Mouse (Mus musculus) spleen, adult 12 weeks (tissue): ENCODE data around the gene Mrpl22.
"Not testable (repeated sequence)": the region's sequence is repeated elsewhere in the genome, so short reads cannot be mapped to it uniquely, and the experiment has no call there.

Experiments used
- DNase-seq: peaks from one replicate; pipeline ENCODE4 v3.0.0; 2022; ENCODE audit warnings: low spot score

Mrpl22 gene

DNA sequence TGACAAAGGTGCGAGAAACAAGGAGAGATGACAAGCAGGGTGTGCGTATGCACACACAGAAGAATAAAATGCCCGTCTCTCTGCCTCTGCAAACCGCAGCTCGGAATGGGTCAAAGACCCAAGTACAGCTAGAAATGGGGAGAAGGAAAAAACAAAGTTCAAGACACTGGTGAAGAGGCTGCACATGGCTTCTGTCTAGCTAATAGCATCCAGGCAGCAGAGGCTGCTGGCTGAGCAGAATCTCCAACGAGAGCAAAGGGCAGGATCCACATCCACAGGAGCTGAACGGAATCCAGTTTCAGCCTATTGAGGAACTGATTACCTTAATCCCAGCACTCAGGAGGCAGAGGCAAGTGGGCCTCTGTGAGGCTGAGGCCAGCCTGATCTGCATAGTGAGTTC is 9.3 kb downstream of the Mrpl22 start:
- no peak for DNase-seq

DNA sequence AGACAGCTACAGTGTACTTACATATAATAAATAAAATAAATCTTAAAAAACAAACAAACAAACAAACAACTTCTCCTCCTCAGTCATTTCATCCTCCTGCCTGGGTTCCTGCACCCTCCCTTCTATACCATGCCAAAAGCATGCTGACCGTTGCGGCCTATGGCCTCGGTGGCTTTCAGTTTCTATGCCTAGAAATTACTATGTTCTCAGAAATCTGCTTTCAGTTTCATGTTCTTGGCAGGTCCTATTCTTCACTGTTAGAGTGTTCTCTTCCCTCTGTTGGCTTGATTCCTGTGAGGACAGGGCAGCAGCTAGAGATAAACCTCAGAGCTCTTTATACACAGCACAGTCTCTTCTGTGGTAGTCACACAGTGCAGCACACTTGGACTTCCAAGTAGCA is 12.1 kb downstream of the Mrpl22 start:
- DNase-seq: no peak

DNA sequence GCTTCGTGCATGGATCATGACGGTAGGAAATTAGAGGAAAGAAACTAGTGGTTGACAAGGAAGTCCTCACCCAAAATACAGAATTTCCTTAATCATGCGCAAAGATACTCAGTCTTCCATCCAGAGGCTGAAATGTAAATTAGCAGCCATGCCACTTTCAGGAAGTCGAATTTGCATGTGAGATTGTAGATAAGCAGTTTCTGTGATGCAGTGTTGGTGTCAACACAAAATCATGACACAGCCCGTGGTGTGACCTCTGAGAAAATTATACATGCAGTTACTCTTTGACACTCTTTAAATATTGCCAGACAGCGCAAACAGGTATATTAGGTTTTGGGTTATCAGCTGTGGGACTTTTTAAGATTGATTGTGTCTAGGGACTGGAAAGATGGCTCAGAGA is 18.2 kb downstream of the Mrpl22 start:
- no peak for DNase-seq

DNA sequence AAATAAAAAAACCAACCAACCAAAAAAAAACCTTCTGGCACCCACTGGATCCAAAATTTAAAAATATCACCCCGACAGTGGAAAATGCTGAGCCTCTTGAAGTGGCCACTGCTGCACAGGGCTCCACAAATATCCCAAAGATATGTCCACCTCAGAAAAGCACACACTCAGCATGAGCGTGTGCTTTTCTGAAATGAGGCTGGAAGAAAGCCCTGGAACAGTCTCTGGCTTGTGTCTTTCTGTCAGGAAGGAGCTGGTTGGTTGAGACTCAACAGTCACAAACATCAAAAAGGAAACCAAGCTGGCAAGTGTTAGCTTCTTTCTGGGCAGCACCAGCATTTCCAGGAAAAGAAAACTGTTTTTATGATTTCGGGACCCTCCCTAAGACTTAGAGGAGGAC is 21.9 kb downstream of the Mrpl22 start:
- no peak for DNase-seq

DNA sequence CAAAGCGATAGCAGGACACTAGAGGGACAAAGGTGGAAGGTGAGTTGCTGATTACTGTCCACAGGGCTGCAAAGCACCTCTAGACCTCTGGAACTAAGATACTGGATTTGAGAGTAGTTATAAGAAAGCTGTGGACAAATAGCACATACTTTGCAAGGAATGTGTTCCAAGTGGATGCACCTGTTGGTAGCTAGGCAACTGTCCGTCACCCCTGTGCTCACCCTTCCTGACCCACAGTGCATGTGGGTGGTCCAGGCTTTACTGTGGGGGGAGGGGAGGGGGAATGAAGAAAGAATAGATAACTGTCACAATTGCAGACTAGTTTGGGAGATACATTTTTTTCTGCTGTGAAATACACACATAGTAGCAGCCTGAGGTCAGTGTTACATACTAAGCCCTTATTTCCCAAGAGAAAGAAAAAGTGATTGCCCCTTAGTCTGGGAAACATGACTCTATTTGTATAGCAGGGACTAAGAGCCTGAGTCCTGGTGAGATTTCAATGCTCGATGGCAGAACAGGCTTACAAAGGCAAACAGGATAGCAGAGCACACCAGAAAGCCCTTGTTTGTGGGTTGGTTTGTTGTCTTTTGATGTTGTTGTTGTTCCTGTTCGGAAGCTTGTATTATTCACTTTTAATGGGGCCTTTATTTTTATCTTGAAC is 22.5 kb downstream of the Mrpl22 start:
- DNase-seq: no peak

DNA sequence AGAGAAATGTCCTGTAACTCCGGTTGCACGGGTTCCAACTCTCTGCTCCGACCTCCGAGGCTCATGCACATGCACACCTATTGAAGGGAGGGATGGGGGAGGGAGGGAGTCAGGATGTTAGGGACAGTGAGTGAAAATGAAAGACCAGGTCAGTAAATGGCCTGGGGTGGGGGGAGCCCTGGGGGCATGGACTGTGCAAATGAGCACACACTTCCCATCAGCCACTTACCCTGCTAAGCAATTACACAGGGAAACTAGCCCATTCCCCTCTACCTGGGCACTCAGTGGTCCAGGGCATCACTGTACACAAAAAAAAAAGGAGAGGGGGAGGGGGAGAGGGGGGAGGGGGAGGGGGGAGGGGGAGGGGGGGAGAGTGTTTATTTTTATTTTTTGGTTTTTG is 27.2 kb downstream of the Mrpl22 start:
- DNase-seq: no peak

DNA sequence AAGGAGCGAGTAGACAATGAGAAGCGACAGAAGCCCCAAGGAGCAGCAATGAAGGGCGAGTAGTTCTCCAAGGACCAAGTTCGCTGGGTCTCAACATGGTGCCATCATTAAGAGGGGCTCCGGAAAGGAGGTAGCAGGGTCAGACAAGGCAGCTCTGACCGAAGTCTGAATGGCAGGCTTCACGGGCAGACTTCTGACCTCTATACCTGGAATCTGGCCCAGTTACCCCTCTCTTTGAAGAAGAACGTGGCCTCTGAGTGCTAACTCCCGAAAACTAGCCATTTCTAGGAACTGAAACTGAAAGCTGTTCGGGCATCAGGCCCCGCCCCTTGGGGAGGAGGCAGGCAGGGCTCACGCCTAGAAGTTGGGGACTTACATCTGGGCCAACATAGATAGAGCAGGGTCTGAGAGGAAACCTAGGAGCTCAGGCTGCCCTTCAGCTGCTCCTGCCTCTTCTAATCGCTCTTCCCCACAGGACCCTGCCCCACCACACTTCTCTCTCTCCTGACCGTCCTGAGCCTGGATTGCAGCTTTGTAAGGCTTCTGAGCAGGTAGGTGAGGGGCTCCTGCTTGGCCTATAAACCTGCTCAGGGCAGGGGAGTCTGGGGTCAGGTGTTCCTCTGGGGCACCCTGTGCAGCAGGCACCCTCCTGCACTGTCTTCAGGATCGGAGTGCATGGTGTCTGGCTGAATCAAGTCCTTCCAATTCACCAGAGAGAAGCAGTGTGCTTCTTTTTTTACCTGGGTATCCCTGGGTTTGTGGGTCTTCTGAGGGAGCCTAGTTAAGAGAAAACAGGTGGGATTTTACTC is 28.0 kb downstream of the Mrpl22 start, which contains the start of the genes Igtp and Irgm2:
TSS of gene Igtp (plus strand) at position 328 of the 809 bp plus-strand sequence.
TSS of gene Irgm2 (plus strand) at position 390 of the 809 bp plus-strand sequence.
- peak; percentile 85 for DNase-seq

DNA sequence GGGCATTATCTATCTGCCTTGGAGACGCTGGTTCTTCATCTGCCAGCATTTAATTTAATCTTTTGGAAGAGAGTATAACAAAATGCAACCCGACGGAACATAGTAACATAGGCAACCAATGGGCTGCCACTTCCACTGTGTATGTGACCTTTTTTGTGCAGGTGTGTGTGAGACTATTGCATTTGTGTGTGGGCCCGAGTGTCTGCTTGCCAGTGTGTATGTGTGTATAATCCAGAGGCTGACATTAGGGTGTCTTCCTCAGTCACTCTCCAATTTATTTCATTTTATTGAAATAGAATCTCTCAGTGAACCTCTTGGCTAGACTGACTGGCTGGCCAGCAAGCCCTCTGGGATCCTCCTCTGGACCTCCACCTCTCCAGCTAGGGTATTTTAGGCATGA is 28.8 kb downstream of the Mrpl22 start:
- DNase-seq: no peak

DNA sequence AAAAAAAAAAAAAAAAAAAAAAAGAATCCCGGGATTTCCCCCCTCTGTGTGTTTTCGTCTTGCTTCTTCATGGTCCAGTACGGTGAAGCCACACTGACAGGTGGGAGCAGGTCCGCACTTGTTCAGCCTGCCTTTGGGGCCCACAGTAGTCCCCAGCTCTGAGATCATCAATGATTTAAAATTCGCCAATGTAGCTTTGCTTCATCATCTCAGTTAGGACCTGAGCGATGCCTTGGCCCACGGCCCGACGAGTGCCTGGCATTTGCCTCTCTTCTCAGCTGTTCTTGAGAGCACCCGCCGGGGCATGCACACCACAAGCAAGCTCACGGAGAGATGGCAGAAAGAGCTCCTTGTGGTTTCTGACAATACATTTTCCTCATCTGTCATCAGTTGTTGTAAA is 29.6 kb downstream of the Mrpl22 start:
- DNase-seq: no peak

DNA sequence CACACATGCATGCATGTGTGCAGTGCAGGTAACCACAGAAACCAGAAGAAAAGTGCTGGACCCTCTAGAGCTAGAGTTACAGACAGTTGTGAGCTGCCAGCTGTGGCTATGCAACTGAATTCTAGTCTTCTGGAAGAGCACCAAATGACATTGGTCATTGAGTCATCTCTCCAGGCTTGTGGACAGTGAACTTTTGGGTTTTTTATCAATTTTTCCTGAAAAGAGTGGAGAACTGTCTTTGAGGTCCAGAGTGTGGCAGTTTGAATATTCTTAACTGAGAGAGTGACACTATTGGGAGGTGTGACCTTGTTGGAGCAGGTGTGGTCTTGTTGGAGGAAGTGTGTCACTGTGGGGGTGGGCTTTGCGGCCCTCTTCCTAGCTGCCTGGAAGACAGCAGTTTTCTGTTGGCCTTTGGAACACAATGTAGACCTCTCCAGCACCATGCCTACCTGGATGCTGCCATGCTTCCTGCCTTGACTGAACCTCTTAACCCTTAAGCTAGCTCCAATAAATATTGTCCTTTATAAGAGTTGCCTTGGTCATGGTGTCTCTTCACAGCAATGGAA is 38.9 kb downstream of the Mrpl22 start:
- no peak for DNase-seq

DNA sequence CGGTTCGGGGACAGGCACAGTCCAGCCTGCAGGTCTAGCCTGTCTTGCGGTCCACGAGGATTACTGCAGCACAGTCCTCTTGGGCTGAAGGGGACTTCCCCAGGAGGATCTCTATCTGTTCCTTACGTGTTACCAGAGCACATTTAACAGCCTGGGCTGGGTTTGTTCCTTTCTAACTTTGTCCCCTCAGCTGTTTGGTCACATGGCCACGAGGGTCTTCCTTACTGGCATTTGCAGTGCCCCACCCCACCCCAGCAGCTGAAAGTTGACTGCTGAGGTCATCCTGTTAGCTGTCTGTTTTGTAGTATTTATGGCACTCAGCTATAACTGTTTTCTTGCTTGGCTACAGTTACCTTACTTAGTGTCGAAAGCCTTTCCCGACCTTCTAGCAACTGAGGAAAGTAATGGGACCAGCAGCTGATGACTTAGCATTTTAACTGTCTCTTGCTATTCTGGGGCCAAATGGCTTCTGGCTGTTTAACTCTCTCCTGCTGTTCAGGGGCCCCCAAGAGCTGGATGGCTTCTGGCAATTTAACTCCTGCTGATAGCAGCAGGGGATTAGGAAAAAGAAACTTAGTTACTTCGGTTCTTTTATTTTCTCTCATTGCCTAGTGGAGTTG is 39.7 kb downstream of the Mrpl22 start:
- DNase-seq: no peak

DNA sequence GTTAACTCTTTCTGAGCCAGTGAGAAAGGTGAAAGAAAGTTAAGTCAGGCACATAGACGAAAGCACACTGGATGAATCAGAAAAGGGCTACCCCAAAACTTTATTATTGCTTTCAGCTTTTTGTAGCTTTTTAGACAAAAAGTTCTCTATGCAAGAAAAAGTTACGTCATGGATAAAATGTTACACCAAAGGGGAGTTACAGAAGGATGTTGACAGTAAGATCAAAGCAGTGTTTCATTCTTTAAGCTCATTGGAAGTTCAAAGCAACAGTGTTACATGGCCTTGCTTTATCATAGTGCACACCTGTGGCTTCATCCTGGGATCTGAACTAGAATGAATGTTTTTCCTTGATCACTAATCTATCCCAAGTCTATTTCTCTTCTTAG is 40.2 kb downstream of the Mrpl22 start:
- no peak for DNase-seq

DNA sequence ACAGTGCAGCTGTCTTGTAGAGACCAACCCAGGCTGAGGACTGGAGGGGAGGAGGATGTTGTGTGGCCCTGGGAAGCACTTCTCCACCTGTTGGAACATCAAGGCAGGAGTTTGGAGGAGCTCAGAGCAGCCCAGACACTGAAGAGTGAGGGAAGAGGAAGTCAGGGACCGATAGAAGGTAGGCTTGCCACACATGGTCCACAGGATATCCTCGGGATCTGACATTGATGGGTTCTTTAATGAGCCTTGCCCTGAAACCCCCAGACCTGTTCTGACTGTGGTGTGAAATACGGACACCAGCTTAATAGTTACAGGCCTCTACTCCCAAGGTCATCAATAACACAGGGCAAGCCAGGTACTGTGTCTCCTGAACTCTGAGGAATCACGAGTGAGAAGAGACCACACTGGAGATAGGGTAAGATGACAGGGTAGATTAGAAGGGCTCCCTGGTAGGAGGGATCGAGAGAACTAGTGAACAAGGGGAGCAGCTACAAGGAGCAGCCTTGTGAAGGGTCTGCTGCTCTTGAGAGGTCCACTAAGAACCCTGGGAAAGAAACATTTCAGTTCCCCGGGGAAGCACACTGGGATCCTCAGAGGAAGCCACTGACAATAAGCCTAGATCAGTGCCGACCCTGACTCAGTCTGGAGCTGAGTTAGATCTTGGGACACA is 42.3 kb downstream of the Mrpl22 start:
- no peak for DNase-seq

DNA sequence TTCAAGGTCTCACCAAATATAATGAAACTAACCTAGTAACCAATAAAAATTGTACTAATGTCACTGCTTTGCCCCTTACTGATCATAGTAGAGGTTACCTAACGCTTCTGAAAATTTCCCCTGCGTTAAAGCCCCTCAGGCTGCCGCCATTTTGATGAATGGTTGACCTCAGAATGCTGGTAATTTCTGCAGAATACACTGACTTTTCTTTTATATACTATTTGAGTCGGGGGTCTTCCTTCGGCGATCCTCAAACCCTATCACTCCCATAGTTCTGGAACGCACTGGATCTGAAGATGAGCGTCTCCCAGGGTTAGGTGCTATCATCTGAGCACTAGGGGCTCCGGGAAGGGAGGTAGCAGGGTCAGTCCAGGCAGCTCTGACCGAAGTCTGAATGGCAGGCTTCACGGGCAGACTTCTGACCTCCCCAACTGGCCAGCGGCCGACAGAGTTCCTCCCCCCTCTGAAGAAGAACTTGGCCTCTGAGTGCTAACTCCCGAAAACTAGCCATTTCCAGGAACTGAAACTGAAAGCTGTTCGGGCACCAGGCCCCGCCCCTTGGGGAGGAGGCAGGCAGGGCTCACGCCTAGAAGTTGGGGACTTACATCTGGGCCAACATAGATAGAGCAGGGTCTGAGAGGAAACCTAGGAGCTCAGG is 43.1 kb downstream of the Mrpl22 start:
- DNase-seq: peak; percentile 82

DNA sequence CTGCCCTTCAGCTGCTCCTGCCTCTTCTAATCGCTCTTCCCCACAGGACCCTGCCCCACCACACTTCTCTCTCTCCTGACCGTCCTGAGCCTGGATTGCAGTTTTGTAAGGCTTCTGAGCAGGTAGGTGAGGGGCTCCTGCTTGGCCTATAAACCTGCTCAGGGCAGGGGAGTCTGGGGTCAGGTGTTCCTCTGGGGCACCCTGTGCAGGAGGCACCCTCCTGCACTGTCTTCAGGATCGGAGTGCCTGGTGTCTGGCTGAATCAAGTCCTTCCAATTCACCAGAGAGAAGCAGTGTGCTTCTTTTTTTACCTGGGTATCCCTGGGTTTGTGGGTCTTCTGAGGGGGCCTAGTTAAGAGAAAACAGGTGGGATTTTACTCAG is 43.6 kb downstream of the Mrpl22 start:
- DNase-seq: not testable (repeated sequence)

DNA sequence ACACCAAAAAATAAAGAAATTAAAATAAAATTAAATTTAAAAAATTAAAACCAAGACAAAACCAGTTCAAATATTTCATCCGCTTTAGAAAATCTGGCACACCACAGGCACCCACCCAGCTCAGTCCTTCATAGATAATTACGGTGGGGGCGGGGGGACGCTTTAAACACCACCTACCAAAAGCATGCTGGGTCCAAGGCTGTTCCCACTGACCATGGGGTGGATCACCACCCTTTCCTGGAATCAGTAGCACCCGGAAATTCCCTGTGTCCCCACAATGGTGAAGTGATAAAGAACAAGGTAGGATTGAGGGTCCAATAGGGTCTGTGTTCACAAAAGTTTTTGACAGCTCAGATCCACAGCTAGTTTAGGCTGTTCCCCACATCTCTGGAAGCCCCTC is 44.4 kb downstream of the Mrpl22 start:
- DNase-seq: no peak

DNA sequence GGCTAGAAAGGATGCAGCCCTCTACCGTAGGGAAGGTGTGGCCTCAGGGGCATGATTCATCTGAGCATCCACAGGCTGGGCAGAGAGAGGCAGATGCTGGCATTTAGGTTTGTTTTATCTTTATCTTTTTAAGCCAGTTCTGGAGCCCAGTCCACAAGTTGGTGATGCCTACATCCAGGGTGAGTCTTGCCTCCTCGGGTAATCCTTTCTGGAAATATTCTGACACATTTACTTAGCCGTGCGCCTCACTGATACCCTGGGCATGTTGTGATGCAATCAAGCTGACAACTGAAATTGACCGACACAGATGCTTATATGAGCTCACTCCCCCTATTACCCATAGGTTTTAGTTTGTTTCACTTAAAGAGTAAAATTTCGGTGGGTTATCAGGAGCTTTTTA is 45.4 kb downstream of the Mrpl22 start:
- DNase-seq: no peak

DNA sequence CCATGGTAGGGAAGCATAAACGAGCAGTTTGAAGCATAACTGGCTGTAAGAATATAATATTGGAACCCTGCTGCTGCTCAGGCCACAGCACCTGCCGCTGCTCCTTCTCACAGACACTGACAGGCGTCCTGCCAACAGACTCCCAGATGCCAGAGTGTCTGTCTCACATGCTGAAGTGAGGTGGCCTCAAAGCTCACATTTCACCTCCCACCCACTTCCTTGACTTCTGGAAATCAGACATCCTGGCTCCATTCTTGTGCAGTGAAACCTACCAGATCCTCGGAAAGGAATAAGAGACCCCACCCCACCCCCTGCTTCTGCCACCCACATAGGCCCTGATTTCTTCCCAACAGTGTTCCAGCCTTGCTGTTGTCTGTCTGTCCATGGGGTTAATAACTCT is 52.3 kb downstream of the Mrpl22 start:
- no peak for DNase-seq

DNA sequence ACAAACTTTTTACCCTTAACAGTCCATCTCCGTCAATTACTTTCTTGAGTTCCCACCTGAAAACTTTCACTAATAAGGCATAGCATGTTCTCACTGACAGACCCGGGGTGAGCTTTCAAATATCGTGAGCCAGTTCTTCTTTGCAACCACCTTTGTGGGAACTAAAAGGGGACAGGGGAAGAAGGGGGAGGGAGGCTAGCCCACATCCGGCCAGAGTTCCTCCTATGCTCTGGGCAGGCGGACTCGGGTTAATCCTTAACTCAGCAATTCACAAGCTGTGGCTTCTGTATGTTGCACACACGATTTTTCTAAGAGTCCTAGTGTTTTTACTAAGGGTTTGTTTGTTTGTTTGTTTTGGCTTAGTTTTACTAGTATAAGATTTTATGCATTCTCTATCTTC is 52.9 kb downstream of the Mrpl22 start:
- DNase-seq: no peak

DNA sequence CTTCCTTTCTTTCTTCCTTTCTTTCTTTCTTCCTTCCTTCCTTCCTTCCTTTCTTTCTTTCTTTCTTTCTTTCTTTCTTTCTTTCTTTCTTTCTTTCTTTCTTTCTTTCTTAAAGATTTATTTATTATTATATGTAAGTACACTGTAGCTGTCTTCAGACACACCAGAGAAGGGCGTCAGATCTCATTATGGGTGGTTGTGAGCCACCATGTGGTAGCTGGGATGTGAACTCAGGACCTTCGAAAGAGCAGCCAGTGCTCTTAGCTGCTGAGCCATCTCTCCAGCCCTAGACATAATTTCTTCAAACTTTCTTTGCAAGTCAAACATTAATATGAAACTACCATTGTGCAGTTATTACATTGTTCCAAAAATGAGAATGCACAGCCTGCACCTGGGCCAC is 53.4 kb downstream of the Mrpl22 start:
- DNase-seq: not testable (repeated sequence)

DNA sequence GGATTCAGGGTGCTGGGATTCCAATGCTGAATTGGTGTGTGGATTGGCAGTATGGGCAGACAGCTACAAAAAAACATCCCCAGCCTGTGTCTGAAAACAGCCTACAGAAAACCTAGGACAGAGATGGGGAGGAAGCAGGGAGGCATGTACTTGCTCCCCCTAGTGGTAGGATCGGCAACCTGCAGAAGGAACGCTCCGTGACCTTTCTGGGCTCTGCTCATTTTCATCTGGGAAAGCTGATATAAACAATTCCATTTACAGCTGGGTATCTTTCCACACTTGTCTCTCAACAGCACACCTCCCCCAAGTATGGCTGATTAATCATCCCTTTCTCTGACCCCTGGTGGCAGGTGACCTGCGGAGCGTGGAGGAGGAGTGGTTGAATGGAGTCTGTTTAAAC is 54.2 kb downstream of the Mrpl22 start:
- peak; percentile 47 for DNase-seq

DNA sequence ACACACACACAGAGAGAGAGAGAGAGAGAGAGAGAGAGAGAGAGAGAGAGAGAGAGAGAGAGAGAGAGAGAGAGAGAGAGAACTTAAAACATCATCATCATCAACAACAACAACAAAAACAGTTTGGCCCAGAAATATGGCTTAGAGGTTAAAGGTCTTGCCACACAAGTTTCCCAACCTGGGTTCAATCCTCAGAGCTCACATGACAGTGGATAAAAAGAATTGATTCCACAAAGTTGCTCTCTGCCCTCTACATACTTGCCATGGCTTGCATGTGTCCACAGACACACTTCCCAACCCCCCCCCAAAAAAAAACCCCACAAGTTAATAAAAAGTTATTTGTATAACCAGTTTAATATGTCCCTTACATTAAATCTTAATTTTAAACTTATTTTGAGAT is 55.0 kb downstream of the Mrpl22 start:
- no peak for DNase-seq
